Mouse (Mus musculus) regulatory T cell (primary cell): ENCODE data around the gene Zzz3.

Experiments
- in situ Hi-C: fragments of 300-600 bp; cut with MboI, MseI; formaldehyde crosslinking; loops from one replicate; pipeline ENCODE4 v1.15.1; 2025; ENCODE audit warnings: high pct_unique_total_duplicates

The Zzz3 gene

DNA sequence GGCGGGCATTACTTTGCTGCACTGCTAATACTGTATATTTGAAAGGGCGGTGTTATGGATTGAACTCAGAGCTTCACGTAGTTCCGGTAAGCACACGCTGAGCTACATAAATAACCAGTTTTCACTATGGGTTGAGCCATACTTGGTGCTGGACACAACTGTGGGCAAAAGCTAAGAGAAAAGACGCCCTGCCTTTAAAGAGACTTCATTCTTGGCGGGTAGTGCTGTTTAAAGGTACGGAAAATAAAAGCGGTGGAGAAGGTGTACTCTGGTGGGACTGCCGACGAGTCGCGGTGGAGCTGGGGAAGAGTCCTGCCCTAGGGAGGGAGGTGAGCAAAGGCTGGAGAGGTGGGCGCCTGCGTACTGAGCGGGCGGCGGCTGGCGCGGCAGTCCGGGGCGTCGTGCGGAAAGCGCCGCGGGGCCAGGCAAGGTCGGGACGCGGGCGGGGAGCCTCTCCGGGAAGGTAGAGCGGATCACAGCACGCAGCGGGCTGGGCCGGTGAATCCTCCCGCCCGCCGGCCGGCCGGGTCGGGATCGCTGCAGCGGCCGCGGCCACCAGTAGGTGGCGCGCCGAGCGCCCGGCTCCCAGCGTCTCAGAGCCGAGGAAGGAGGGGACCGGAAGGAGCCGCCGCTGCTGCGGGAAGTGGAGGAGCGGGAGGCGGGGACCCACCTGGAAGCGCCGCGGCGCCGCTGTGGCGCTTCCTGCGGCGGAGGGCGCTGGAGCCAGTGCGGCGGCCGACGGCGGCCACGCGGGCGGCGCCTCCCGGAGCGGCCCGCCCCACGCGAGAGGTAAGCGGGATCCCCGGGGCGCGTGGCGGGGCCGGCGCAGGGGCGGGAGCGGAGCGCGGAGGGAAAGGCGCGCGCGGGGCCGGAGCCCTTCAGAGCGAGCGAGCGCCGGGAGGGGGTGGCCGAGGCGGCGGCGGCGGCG is at the start of gene Zzz3:
Gene Zzz3 (plus strand): TSS at position 124 of the 928 bp plus-strand sequence.
- in situ Hi-C loops = no loop called here

DNA sequence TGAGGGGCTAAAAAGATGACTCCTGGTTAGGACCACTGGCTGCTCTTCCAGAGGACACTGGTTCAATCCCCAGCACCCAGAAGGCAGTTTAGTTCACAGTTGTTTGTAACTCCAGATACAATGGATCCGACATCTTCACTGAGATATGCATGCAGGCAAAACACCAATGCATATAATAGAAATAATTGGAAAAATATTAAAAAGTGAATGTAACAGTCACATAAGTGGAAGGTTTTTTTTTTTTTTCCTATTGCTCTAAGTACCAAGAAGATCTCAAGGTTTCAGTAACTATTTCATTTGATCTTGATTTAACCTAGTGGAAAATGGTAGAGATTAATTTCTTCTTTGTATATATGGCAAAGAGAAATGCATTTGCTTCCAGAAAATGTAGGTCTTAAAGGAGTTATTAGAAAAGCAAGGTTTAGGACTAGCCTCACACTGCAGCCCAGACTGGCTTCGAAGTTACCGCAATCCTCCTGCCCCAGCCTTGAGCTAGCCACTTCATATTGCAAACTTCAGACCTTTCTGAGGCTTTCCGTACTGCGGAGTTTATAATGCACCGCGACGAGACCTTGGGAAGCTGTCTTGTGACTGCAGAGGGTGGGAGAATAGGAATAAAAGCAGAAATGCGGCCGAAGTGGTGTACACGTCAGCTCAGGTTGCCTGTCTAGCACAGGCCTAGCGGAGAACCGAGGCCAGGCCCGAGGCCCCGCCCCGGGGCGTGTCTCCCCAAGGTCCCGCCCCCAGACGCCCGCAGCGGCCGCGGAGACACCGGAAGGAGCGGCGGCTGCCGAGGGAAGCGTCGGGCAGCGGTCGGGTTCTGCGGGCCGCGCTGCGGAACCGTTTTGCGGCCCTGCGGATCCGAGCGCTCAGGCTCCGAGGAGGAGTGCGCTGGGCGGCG is 49.3 kb upstream of the Zzz3 start, which contains the start of gene Usp33:
Gene Usp33 (plus strand): TSS at position 747 of the 901 bp plus-strand sequence.
- in situ Hi-C loops = no loop called here

DNA sequence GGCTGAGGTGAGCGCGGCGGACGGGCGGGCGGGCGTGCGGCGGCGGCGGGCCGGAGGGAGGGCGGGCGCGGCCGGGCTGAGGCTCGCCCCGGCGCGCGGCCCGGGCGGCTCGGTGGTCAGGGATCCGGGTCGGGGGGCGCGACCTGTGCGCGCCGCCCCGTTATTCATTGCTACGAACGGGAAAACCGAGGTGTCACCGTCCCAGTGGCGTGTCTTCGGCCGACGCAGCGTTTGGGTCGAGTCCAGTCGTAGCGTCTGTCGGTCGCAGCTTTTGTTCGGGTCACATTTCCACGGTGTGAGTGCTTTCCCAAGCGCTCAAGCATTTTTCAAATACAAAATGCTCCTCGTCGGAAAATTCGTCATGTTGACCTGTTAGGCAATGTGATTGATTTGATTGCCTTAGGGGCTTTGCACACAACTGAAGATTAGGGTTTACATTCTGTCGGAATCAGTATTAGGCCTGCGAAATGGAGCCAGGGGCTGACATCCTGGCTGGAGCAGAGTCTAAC is 48.6 kb upstream of the Zzz3 start:
- in situ Hi-C loops = no loop called here

DNA sequence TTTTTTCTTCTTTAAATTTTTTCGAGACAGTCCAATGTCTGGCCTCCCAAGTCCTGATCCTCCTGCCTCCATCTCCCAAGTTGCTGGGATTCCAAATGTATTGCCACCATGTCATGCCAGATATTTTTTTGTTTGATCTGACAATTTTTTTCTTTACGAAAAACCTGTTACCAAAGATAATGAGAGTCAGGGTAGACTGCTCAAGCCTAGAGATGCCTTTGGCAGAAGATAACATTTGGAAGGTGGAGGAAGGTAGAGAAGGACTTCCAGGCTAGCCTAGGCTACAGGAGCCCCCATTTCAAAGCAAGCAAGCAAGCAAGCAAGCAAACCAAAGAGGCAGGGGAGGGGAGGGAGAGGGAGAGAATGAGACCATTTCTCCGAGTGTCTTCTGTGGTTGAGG is 48.0 kb upstream of the Zzz3 start:
- in situ Hi-C loops = no loop called here

DNA sequence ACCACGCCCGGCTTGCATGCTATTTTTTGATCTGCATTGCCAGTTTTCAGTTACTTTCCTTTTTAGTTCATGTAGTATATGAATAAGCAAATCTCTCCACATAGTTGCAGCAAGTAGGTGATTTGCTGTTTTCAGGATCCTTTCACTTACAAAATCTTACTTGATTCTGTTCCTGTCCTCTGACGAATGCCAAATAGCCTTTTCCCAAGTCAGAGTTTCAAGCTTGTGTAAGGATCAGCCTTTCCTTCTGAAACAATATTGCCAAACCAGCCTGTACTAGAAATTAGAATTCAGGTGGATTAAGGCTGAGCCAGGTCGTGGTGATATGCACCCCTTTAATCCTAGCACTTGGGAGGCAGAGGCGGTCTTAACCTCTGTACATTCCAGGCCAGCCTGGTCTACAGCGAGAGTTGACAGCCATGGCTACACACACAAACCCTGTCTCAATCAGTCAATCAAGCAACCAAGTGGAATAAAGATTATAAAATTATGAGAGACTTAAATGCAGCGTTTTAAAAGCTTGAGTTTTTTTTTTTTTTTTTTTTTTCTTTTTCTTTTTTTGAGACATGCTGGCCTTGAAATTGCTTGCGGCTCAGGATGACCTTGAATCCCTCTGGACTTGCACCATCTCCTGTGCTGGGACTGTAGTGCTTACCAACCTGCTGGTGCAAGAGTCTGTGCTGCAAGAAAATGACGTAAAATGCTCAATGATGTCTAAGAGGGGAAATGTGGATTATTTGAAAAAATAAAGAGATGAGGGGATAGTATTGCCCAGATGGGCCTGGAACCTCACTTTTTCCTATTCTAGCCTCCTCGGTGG is 47.1 kb upstream of the Zzz3 start:
- in situ Hi-C loops = no loop called here

DNA sequence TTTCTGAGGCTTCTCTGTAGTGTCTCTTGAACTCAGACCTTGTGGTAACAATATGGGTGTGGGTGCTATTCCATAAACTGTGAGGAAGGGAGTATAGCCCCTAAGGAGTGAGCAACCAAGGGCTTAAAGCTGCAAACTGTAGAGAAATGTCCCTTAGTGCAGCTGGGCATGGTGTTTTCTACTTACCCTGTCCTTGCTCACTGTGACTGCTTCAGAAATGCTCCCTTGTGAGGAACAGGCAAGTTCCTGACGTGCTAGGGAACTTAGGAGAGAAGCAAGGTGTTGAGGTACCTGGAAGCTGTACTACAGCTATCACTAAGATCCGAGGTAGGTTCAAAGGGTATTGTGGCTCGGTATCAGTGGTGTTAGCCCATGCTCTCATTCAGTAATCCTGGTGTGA is 44.8 kb upstream of the Zzz3 start:
- in situ Hi-C loops = no loop called here

DNA sequence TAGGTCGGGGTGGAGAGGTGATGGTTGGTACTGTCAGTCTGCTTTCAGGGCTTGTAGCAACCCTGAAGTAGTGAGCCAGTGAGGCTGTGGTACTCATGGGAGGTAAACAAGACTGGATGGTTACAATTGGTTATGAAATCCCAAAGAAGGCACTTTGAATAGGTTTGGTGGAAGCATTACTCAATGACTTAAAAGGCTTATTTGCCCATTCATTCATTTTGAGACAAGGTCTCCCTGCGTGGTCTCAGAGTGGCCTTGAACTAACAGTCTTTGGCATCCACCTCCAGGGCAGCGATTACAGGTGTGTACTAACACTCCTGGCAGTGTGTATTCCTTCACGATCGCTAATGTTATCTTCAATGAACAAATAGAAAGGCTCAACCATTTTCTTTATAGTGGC is 44.3 kb upstream of the Zzz3 start:
- in situ Hi-C loops = no loop called here

DNA sequence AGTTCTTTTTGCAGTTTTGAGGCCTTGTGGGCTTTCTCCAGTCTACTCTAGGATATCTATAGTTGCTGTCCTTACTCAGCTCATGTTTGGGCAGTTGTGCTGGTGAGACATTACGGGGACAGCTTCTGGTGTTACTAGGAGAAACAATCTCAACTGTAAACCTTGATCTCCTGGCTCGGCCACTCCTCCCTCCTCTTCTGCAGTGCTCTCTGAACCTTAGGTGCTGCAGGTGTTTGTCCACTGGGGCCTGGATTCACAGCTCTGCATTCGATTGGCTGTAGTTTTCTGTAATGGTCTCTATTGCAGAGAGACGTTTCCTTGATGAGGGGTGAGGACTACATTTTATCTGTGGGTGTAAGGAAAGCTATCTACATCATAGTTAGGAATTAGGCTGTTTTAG is 43.0 kb upstream of the Zzz3 start:
- in situ Hi-C loops = no loop called here

DNA sequence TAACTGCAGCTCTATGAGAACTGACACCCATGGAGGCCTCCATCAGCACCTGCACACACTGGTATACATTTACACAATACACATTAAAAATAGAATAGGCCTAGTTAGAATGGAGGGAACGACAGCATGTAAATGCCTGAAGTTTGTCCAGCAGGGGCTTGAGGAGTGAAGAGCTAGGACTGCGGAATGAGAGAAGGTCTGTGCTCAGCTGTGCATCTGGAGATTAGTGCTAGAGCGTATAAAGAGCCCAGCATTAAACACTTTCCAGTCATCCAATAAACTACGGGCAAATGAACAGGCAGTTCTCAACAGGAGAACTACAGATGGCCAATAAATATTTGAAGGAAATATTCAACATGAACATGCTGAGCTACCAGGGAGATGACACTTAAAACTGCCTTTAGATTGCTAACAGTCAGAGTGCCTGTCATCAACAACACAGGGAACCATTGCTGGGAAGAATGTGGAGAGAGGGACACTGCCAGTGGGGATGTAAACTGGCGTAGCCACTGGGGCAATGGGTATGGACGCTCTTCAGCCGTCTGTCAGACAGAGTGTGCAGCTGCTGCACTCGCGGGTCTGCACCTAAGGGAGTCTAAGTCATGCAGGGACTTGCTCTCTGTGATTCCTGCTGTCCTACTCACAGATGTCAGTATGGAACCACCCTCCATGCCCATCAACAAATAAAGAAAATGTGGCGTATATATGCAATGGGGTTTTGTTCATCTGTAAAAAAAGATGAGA is 41.7 kb upstream of the Zzz3 start:
- in situ Hi-C loops = no loop called here

DNA sequence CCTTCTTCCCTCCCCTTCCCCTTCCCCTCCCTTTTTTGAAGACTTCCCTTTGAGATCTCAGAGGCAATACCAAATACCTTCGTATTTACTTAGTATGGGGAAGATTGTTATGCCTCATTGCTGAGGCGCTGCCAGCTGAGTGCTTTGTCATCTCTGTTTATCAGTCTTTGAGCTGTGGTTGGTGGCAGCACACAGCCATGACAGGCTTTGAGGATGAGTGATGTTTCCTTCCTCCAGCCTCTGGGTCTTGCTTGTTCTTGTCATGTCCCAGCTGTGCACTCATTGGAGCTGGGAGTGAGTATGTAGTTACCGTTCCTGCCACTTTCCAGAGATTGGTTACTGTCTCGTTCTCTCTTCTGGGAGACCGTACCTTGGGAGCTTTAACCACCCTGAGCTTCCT is 39.9 kb upstream of the Zzz3 start:
- in situ Hi-C loops = no loop called here

DNA sequence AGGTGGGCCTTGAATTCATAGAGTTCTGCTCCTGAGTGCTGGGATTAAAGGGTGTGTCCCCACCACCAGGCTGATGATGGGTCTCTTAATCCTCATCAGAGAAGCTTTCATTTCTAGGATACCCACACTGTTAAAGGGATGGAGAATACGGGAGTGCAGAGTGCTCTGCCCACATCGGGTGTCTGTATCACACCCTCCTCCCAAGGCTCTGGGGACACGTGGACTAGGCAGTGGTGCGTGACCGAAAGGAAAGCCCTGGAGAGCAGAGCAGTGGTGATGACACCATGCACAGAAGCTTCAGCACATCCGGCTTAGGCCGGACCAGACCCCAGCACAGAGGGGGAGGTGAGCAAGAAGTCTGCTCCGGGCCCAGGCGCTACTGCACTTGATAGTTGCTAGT is 38.5 kb upstream of the Zzz3 start:
- in situ Hi-C loops = no loop called here

DNA sequence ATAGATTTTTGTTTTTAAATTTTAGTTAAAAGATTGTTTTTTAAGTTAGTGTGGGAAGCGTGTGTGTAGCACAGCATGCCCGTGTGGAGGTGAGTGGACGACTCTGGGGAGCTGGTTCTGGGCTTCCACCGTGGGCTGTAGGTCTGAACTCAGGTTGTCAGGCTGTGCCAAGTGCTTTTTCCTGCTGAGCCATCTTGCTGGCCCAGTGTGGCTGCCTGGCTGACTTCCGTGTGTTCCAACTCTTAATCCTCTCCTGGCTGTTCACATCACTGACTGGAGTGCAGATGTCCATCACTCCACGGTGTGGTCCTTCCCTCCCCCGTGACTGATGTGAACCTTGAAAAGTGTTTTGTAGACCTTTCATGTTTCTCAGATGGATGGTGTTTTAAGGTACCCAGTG is 36.1 kb upstream of the Zzz3 start:
- in situ Hi-C loops = no loop called here

DNA sequence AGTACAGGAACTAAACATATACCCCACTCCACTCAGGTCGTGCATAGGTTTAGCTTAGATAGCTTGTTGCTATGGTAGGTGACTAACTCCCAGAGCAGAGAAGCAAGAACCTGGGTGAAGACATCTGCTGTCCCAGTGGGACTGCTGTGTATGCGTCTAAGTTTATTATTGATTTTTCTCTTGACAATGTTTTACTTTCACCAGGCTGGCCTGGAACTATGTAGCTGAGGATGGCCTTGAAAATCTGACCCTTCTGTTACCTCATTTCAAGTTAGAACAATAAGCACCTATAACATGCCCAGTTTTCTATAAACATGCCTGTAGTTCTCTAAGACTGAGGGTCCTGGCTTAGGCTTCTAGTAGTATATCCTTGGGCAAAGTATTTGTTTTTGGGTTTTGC is 31.1 kb upstream of the Zzz3 start:
- in situ Hi-C loops = no loop called here

DNA sequence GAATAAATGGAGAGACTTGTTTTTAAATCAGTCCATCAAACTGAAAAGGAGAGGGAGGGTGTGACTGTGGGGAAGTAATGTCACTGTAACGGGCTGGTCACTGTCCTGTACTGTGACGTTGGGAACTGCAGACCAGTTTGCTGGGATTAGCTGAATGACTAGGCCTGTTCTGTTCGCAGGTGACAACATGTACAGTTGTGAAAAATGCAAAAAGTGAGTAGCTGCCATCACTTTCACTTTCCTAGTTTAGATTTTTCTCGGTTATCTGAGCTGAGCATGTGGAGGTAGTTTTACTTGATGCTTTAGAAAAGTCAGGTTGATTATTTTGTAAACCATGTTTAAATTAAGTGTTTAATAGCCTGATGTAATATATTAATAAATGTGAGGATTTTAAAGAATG is 19.2 kb upstream of the Zzz3 start:
- in situ Hi-C loops = loop anchor here (10.0 kb wide), 1 partner anchor 379 kb away; no protein-coding TSS in a partner anchor

DNA sequence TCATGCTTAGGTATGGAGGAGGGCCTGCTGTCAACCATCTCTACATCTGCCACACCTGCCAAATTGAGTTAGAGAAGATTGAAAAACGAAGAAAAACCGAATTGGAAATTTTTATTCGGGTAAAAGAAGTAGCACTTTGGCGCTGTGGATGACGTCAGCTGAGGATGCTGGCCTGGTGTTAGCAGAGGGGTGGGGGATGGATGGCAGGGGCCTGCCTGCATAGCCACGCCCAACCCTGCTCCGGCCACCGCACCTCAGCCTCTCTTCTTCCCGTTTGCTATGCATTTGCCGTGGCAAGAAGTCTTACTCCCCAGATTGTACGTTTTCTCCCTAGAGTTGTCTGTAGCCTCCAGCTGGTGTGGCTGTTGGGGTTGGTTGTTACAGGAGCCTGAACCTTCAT is 11.2 kb upstream of the Zzz3 start:
- in situ Hi-C loops = no loop called here

DNA sequence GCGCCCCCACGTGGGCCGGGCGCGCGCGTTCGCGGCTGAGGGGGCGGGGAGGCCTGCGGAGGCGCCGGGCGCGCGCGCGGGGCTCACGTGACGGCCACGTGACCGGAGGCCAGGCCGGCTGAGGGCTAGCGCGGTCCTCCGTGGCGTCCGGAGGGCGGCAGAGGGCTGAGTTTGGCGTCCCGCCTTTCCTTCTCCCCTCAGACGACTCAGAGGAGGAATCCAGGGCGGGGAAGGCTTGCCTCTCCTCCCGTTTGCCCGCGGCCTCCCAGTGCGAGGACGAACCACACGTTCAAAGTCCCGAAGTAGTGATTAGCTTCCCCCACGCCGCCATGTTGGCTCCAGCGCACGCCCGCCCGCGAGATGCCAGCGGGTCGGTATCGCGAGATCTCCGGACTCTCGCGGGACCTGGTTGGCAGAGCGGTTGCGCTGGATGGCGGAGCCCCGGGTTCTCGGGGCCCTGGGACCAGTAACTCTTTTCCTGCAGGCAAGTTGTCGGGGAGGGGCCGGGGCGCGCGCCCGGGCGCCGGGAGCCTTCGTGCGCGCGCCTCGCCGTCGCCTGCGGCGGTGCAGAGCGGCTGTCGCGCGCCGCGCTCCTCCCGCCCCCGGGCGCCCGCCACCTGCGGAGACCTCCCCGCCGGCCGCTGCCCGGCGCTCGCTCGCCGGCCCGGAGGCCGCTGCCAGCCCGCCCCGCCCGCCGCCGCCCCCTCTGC is 1.2 kb downstream of the Zzz3 start:
- in situ Hi-C loops = no loop called here

DNA sequence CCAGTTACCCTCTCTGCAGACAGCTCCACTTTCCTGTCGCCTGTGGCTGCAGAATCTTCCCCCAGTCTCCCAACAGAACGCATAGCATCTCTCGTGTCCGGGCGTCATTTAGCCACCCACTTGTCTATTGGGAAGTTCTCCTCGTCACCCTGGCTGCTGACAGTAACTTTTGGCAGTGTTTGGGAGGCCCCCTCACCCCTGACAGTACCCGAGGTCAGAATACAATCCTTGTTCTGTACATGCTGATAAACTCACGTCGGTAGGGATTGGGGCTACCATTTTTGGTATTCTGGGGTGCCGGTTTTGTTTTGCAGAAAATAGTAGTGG is 1.7 kb downstream of the Zzz3 start:
- in situ Hi-C loops = no loop called here

DNA sequence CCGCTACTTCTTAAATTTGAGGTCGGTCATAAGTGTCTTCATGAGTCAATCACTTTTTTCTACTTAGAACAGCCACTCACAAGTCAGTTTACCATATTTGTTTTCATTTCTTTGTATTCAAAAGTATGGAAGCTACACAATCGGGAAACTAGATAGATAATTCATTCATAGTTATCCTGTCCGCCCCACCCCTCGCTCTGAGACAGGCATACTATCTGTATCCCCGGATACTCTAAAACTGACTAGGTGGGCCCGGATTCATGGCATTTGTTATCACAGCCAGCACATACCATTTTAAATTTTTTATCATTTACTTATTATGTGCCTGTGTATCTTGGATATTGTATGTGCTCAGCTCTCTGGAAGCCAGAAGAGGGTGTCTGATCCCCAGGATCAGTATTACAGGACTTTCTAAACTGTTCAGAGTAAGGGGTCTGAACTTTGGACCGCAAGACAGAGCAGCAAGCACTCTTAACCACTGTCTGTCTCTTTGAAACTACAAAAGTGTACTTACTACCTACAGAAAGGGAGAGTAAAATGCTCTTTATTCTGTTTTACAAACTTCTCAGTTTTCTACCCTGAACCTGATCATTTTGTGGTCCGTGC is 2.2 kb downstream of the Zzz3 start:
- in situ Hi-C loops = no loop called here

DNA sequence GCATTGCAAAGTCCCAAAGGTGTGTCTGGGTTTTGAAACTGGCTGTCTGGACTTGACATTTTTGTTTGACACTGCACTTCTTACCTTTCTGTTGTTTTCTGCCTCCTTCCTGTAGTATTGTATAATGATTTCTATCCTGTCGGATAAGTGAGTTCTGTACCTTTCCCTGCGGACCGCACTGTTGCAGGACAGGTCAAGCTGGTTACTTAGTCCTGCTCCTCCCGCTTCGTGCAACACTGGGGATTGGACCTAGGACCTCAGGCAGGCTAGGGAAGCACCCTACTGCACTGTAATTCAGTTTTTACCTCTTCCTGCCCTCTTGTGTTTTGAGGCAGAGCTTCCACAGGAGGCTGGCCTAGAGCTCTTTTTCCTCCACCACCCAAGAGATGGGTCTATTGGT is 5.2 kb downstream of the Zzz3 start:
- in situ Hi-C loops = loop anchor here (5.0 kb wide), 1 partner anchor 42 kb away; no protein-coding TSS in a partner anchor

DNA sequence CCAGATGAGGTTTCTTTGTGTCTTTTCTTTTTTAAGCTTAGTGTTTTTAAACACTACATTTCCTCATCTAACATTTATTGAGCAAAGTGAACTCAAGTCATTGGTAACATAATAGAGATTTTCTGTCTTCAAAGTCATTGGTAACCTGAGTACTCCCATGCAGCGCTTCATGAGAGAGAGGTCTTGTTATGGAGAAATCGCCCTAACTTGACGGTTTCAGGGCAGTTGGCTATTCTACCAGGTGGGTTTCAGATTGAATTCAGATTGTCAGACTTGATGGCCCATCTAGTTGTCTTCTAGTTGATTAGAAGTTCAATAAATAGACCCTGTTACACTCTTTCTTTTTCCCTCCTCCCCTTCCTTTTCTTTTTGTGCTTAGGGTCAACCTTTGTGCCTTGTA is 5.6 kb downstream of the Zzz3 start:
- in situ Hi-C loops = loop anchor here (5.0 kb wide), 1 partner anchor 41 kb away; no protein-coding TSS in a partner anchor
